Mouse (Mus musculus): ENCODE measurements around the gene Usp43.

Usp43 gene

DNA sequence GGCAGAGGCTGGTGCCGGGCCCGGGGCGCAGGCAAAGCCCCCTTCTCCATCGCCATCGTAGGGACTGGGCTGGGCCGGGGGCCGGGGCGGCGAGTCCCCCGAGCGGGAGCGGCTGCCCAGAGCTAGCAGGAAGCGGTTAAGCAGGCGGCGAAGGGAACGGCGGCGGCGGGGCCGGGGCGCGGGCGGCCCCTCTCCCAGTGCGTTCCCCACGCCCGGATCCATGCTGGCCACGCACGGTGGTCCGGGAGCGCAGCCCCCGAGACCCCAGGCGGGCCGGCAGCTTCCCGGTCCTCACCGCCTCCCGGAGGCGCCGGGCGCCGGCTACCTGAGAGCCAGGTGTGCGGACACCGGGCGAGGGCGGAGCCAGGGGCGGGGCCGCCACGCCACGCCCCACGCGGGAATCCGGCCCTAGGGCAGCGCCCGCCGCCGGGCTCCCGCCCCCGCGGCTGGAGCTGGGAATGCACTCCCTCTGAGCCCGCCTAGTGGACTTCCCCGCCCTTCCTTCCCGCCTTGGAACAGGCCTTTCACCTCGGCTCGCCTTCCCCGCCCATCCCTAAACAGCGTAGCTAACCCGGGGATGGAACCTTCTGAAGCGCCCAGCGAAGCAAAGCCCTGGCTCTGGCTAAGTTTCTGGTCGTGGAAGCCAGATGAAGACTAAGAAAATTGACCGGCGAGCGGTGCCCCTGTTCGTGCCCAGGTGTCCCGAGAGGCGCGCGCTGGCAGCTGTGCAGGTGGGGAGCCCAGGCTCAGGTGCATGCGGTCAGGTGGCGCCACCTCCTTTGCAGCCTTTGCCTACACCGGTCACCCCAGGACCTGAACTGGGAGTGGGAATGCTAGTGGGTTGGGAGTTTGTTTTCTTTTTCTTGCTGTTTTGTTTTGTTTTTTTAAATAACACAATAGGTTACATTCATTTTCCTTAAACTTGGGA lies at the start of gene Usp43:
Gene Usp43, minus strand, starts transcription at position 327 of the 928 bp plus-strand sequence.
- DNase-seq: peak; percentile 16

DNA sequence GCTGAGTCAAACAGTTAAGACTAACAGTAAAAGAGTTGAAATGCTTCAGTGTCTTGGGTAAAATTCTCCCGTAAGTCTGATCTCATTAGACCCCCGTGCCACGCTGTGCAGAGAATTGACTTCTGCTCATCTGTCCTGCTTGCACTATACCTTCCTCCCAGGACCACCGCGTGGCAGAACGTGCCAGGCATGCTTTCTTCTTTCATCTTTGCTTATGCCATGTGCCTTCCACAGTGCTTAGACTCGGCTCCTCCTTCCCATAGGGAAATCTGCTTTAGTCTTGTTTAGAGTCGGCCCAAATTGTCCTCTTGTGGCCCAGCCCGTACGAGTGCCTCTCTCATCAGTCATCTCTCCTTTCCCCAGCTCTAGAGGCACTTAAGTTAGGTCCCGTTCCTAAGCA lies 45.9 kb upstream of the Usp43 start:
- DNase-seq: no peak

DNA sequence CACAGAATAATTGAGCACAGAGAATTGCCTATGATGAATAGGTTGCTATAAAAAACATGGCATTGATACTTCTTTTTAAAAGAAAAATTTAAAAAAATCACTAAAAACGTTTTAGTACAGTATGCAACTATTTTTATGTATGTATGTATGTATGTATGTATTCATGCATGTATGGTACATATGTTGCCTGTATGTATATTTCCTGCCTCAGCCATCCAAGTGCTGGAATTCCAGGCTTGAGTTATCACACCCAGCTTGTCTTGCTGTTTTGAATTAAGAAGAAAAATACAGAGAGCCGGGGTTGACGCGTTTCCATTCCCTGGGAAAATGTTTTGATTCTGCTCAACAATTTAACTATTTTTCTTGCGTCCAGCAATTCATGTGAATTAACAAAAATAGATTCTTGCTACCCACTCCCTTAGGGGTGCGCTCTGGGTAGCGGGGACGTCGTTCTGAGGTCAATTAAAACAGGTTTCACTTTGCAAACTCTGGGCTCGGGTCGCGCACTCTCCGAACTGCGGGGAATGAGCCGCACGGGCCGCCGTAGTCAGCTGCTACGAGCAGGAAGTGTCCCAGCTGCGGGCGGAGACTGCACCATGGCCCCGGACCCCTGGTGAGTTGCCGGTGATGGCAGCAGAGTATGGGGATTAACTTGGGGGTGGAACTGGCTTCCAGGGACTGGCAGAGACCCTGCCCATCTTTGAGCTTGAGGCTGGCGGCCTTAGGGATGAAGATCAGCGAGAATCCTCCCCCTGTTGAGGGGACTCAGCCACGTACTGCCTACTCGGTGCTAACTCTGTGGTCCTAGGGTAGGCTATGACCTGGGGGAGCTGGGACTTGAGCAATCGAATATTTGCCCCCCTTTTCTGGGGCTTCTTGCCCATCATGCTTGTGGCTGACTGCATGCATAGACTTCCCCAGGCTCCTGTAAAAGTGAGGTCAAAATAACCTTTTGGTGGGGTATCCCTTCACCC lies 44.2 kb upstream of the Usp43 start, which contains the start of gene Stx8:
Gene Stx8, plus strand, starts transcription at position 289 of the 974 bp plus-strand sequence.
- DNase-seq: peak; percentile 96

DNA sequence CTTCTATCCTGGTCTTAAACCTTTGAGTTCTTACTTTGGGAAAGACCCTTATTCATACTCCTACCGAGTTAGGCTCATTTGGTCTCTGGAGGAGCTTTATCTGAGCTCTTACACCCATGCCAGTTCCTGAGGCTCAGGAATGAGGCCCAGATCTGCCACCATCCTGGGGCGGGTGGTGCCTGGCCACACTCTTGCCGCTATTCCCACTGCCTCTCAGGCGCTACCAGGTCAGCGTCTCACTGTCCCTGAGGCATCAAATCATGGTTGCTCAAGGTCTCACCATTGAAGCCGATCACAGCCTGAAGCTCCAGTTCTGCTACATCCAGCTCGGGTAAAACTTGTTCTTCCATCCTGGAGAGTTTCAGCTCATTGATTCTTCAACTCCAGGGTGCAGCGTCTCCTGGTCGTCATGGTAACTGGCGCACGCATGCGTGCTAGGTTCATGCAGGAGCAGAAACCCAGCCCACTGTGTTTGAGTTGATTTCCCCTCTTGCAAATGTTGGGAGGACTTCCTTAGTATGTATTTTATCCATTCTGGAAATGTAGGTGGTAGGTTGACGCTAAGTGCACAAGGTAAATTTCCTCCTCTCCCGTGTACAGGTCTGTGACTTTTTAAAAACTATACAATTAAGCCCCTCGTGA lies 43.4 kb upstream of the Usp43 start, which contains the start of gene Cfap52:
Gene Cfap52, minus strand, starts transcription at position 410 of the 642 bp plus-strand sequence.
- DNase-seq: peak; percentile 88

DNA sequence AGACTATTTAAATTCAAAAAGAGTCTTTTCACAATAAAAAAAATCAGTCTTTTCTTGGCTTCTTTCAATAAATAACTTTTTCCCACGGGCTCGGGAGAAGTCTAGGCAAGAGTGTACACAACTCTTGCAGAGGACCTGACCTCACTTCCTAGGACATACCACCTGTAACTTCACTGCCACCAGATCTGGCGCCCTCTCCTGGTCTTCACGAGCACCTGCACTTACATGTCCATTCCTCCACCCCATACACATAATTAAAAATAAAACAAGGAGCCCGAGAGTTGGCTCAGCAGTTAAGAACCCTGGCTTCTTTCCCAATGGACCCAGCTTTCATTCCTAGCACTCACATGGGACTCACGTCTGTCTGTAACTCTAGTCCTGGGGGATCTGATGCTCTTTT lies 42.2 kb upstream of the Usp43 start:
- DNase-seq: no peak

DNA sequence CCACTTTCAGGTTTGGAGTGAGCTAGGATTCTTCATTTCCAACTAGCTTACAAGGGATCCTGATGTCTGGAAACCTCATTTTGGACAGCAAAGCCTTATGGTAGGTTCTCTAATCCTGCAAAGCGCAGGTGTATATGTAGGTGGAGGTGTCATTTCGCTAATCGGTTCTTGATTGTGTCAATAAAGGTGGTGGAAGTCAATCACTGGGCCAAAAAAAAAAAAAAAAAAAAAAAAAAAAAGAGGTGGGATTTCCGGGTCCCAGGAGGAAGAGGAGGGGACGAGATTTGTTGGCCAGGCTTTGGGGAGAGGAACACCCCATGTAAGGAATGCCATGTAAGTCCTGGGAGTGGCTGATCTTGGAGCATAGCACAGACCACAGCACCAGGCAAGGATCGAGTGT lies 32.5 kb upstream of the Usp43 start:
- DNase-seq: no peak

DNA sequence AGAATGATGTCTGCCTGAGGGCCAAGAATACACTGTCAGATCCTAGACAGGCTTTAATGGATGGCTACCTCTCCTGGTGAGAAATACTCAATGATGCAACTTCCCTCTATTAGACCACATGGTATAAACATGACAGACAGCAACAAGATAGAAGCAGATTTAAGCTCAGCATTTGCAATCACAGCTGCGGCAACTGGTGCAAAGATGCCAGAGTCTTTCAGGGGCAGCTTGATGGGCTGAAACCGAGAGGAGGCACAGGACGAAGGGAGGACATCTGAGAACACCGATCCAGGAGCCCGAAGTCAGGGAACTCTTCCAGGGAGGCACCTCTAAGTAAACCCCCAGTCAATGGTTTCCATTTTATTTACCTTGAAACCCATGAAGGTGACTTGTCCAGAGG lies 31.7 kb upstream of the Usp43 start:
- DNase-seq: no peak

DNA sequence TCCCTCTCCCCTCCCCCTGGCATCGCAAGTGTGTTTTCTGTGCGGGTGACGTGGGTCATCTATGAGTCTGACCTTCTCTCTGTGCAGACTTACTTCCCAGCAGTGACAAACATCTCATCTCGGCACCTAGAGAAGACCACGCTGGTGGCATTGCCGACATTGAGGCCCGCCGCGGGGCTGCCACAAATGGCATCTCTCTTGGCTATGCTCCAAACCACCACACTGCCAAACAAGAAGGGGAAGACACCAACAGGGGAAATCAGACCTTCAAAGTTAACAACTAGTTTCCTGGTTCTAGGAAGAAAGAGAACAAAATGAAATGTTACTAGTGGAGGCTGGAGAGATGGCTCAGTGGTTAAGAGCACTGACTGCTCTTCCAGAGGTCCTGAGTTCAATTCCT lies 27.5 kb upstream of the Usp43 start:
- peak; percentile 8 for DNase-seq

DNA sequence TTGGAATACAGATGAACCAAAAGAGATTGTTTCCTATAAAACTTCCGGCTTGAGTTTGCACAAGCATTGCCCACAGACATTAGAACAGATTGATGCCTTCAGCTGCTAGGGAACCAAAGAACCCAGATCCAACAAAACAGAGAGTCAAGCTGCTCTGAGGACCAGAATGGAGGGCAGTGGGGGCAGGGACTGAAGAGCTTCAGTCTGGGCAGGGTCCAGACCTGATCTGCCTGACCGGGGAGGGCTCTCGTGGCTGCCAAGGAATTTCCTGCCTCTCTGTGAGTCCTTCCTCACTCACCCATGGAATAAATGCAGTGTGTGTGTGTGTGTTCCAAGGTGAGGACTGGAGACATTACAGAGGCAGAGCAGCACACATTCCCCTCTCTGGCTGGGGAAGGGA lies 26.3 kb upstream of the Usp43 start:
- no peak for DNase-seq

DNA sequence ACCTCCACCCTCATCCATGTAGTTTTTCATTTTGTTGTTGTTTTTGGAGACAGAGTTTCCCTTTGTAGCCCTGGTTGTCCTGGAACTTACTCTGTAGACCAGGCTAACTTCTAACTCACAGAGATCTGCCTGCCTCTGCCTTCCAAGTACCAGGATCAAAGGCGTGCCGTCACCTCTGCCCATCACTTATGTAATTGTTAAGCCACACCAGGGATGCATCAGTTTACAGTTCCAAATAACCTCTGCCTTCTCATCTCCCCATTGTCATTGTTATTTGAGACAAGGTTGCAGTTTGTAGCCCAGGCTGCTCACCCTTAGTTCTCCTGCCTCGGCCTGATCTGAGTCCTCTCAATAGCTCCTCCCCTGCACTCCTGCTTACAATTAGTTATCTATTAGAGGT lies 10.2 kb upstream of the Usp43 start:
- no peak for DNase-seq

DNA sequence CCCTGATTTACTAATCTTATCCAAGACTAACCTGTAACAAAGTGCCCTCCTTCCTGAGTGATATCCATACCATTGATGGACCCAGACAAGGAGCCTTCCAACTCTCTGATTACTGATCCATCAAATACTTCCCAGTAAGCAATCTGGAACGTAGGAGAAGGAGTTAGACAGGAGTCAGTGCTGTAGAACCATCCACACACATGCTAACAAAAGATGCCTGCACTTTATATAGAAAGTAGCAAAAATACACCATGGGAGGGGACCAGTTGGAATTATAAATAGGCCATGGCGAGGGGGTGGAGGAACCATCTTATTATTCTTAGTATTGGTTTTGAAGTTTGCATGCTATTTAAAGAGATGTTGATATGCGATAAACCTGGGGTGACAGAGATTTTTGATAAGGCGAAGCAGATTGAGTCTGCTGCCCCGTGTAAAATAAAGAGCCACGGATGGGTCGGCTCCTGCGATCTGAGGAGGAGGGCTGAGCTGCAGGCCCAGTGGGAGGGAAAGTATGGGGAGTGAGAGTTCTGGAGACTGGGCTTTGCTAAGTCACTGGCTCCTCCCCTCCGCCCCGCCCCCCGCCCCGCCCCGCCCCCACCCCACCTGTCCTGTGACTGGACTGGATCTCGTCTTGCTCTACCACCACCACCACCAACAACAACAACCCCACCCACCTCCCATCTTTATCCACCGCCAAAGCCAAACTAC lies 4.5 kb upstream of the Usp43 start:
- DNase-seq: no peak

DNA sequence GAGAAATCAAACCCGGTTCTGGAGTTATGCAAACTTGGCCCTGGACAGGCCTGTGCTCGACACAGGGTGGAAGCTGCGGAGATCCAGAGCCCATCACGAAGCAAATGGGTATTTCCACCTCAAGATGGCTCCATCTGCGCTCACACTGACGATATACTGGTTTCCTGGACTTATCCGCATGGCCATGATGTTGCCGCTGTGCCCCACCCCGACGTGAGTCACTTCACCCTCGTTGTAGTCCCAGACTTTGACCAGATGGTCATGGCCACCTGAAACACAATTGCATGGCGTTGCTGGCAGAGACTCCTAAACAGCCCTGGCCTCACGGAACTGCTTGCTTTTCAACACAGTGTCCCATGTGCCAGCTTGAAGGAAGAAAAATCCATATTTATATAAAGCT lies 3.0 kb upstream of the Usp43 start:
- DNase-seq: no peak

DNA sequence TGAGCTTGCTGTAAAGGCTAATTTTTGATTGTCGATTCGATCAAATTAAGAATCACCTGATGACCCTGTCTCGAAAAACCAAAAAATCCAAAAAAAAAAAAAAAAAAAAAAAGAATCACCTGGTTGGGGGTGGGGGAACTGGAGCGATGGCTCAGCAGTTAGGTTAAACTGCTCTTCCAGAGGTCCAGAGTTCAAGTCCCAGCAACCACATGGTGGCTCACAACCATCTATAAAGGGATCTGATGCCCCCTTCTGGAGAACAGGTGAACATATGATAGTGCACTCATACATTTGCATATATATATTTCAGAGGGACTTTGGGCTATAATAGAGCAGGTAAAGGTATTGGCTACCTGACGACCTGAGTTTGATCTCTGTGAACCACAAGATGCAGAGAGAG lies 1.8 kb upstream of the Usp43 start:
- DNase-seq: no peak

DNA sequence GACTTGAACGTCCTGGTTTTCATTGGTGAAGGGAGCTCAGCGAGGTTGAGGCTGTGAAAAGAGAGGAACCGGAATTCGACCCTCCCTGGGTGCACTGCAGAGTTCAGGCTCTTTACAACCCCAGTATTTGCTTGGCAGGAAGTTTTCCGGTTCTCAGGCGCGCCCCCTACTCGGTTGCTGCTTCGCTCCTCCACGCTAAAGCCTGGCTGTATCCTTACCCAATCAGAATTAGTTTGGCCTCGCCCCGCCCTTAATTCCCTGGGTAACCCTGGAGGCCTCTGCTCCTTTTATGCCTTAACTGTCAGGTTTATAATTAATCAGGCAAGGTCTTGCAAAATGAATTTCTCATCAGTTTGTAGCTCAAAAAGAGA lies 787 bp upstream of the Usp43 start:
- DNase-seq: peak; percentile 79

DNA sequence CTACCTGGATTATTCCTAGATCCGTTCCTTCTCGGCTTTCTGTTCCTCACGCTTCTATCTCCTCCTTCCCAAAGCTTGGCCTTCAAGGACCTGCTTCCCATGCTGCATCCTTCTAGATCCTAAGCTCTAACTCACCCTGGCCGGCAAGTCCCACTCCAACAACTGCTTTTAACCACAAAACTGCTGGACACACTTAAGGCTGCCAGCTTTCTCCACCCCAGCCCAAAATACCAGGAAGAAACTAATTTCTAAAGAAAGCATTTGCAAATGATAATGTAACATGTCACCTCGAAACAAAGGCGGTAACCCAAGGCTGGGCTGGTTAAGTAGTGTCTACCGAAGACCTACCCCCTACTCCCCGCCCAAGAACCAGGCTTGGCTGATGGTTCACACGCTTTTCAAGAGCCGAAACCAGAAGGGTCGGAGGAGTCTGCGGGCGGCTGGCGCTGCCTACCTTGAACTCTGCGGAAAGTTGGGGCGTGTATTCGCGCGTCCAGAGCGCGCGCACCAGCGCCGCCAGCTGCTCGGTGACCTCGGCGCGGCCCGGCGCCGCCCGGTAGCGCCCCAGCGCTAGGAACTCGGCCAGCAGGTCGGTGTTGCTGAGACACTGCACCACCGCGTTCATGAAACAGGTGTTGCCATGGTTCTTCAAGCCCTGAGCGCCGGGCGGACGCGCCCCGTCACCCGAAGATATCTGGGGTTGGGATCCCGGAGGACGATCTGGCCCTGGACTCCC lies 694 bp downstream of the Usp43 start:
- DNase-seq: peak; percentile 20

DNA sequence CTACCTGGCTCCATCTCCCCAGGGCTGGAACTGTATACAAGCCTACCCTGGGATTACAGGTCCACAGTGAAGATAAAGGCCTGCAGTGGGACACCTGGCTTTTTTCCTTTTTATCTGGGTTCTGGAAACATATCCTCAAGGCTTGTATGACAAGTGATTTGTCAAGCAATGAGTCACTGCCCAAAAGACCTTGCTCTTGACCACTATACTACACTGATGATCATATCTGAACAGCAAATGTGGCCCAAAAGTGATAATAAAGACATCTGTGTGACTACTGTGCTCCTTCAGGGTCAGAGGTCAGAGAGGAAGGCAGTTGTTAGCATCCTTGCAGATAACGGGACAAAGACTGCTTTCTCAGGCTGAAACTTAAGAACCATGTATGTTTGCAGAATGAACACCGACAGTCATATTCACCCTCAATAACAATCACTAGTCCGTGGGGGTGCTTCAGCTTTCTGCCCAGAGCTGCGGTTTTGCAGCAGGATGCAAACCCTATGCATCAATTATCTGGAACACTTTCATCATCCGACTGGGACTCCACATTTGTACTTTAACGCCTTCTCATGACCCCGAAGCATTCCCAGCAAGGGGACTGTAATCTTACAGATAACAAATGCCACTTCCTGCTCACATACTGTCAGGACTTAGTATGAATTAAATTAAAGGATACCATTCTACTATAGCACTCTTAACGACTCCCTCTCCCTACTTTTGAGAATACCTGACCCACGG lies 1.6 kb downstream of the Usp43 start:
- DNase-seq: no peak

DNA sequence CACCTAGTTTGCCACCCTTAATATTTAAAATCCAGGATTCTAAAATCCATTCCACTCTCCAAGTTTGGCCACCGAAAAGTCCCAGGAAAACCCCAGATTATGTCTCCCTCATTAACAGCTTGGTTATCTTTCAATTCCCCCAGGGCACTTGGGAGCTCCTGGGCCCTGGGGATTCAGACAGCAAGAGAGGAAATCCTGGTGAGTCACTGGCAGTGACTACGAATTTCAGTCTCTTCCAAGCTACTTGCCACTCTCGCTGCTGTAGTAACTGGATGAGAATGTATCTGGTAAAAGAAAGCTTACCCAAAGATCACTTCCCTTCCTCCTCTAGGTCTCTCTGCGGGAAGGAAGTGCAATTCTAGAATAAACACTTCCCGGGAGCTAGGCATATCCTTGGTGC lies 2.4 kb downstream of the Usp43 start:
- no peak for DNase-seq

DNA sequence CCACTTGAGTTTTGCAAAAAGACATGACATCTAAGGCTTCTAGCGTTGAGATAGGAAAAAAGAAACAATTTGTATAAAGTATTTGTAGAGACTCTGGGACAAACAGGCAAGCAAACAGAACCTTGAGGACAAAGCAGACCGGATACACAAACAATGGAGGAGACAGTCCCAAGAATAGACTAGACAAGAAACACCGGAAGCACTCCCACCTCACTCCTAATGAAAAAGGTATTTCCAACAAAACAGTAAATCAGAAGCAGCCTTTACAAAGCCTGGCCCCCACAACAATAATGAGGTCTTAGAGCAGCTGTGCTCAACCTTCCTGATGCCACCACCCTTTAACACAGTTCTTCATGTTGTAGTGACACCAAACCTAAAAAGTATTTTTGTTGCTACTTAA lies 4.8 kb downstream of the Usp43 start:
- no peak for DNase-seq

DNA sequence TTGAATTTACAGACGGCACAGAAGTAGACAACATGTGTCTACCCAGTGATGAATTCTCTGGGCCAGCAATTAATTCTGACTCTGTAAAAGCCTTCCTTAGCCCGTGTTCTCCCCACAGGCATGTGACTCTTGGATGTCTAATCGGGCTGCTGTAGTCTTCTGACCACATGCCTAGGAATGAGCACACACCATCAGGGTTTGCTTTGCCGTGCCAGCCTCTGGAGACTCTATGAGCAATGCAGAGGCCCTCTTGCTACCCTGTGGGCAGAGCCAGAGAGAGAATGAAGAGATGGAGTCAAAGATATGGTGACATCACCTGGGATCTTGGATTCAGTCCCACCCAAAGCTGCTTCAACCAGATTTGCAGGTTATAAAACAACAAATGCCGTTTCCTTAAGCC lies 10.9 kb downstream of the Usp43 start:
- DNase-seq: no peak

DNA sequence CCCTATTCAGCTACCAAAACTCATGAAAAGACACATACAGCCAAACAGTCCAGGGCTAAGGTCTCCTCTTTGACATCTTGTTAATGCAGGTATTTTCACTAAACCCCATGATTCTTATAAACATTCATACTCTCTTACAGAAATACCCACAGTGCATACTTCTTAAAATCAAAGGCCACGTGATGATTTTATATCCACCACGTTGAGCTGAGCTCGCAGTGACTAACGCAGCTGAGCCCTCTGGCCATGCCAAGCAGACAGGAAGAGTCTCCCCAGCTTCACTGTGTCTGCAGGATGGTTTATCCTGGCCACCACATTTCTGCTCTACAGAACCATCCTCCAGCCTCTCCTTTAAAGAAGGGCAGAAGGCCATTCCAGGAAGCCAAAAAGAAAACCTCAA lies 18.2 kb downstream of the Usp43 start:
- no peak for DNase-seq

DNA sequence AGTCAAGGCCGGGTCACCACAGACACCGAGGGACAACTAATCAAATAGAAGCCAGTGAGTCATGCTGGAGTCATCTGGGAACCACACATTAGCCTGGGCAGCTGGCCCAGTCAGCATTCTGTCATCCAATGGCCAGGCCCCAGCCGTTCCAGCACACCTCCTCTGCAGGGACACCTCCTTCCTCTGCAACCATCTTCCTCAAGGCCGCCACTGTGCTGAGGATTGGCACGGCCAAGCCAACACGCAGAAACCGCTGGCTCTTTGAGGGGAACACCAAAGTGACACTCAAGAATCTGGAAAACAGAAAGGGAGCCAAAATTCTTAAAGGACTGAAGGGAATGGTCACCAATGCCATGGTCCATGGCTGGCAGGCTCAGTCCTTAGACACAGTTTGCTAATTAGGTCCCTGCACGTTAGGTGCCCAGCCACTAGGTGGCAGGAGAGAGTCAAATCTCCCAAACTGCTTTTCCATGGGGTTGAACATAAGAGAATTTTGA lies 24.8 kb downstream of the Usp43 start:
- DNase-seq: peak; percentile 56
